Mouse (Mus musculus) cerebellum, adult 9-11 months (tissue): Measurements from ENCODE around the gene Zc3h18.

Experiments
- DNase-seq: peaks from one replicate; pipeline ENCODE4 v3.0.0; 2022

The Zc3h18 gene

GRCm38 (mm10) chr8:122376365-122377231 is at the start of gene Zc3h18:
Gene Zc3h18, plus strand, starts transcription at chr8:122376609.
- DNase-seq = peak; percentile 100

DNA sequence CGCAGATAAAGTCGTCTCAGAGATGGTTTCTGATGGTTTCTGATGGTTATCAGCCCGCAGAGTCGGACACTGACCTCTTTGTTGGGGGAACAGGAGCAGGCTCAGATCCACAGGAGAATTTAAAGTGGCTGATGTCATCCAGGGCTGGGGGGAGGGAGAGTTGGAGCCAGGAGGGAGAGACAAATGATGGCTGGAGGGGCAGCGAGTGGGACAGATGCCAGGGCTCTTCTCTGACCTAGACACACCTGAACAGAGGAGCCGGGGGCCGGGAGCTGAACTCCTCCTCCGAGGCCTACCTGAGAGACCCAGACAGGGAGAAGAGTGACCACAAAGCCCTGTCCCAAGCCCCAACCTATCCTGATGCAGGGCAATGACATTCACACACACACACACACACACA is 47.3 kb upstream of the Zc3h18 start:
- DNase-seq = no peak

GRCm38 (mm10) chr8:122329553-122330239 is 46.7 kb upstream of the Zc3h18 start:
- no peak for DNase-seq

DNA sequence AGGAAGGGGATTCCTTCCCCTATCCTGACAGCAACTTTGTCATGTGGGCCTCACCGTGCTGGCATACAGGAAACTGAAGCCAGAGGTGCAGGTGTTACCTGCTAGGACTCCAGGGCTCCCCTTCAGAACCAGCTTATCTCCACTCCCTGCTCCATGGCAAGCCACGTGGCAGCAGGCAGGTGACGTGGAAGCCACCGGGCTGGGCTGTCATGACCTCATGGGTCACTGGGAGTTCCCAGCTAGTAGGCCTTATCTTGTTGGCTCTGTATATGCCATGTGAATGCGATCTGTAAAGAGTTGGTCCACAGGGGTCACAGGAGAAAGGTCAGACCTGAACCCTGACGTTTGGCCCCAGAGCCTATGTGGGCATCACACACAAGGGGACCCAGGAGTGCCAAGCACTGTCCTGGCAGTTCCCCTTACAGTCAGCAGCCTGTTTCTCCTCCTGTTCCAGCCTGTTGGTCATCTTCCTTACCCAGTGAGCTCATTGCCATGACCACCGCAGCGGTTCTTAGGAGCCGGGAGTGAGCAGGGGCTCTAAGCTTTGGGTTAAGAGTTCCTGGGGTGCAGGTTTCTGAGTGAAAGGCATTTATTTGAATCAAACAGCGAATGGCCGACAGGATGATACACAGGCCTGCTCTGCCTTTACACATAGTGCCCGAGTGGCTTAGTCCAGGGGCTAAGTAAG is 45.8 kb upstream of the Zc3h18 start:
- DNase-seq = no peak

GRCm38 (mm10) chr8:122331134-122331523 is 45.3 kb upstream of the Zc3h18 start:
- no peak for DNase-seq

- peak; percentile 81 for DNase-seq
Measured at GRCm38 (mm10) chr8:122332753-122333506, 43.5 kb upstream of the Zc3h18 start.

DNA sequence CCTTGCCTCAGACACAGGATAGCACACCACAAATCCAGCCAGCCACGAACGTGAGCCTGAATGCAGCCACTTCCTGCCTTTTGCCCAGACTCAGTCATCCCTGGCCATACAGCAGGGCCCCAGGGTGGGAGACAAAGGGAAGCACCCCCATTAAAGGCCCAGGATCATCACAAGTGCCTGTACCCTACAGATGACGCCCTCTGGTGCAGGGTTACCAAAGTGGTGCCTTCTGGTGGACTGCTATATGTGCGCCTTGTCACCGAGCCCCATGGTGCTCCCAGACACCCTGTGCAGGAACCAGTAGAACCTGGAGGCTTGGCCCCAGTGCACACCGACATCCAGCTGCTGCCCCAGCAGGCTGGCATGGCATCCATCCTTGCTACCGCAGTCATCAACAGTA is 42.9 kb upstream of the Zc3h18 start:
- DNase-seq = peak; percentile 44

DNA sequence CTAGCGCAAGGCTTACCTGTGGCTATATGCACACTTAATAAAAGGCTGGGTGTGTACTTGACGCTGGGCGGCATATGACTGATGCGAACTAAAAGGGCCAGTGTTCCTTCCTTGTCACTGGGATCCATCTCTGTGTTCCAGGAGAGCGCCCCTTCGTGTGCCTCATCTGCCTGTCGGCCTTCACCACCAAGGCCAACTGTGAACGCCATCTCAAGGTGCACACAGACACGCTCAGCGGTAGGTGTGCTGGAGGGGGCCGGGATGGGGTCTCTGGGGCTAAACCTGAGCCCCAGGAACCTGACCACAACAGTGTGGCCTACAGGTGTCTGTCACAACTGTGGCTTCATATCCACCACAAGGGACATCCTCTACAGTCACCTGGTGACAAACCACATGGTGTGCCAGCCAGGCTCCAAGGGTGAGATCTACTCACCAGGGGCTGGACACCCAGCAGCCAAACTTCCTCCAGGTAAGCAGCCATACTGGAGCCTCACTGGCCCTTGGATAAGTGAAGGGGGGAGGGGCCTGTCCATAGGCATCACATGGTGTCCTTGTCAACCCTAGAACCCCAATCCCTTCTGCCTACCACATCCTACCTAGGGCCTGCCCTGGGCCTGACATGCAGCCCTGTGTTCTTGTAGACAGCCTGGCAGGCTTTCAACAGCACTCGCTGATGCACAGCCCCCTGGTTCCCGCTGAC is 41.5 kb upstream of the Zc3h18 start:
- DNase-seq = no peak

DNA sequence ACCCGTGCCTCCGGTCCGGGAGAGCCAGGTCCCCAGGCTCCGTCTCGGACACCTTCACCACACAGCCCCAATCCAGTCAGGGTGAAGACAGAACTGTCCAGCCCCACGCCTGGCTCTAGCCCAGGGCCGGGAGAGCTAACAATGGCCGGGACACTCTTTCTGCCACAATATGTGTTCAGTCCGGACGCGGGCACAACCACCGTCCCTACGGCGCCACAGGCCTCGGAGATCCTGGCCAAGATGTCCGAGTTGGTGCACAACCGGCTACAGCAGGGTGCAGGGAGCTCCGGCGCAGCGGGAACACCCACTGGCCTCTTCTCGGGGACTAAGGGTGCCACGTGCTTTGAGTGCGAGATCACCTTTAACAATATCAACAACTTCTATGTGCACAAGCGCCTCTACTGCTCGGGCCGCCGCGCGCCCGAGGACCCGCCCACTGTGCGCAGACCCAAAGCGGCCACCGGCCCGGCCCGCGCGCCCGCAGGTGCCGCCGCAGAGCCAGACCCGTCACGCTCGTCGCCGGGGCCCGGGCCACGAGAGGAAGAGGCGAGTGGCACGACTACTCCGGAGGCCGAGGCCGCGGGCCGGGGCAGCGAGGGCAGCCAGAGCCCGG is 40.7 kb upstream of the Zc3h18 start:
- peak; percentile 53 for DNase-seq

DNA sequence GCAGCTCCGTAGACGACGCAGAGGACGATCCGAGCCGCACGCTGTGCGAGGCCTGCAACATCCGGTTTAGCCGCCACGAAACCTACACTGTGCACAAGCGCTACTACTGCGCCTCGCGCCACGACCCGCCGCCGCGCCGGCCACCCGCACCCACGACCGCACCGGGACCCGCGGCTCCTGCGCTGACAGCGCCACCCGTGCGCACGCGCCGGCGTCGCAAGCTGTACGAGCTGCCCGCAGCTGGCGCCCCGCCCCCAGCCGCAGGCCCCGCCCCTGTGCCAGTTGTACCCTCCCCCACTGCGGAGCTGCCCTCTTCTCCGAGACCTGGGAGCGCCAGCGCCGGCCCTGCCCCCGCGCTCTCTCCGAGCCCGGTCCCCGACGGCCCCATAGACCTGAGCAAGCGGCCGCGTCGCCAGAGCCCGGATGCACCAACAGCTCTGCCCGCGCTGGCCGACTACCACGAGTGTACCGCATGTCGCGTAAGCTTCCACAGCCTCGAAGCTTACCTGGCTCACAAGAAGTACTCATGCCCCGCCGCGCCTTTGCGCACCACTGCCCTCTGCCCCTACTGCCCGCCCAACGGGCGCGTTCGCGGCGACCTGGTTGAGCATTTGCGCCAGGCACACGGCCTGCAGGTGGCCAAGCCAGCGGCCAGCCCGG is 40.0 kb upstream of the Zc3h18 start:
- peak; percentile 55 for DNase-seq

- no peak for DNase-seq
Measured at GRCm38 (mm10) chr8:122338852-122339251, 37.6 kb upstream of the Zc3h18 start.

GRCm38 (mm10) chr8:122340761-122341160 is 35.6 kb upstream of the Zc3h18 start:
- no peak for DNase-seq

- DNase-seq = no peak
Measured at GRCm38 (mm10) chr8:122341790-122342189, 34.6 kb upstream of the Zc3h18 start.

DNA sequence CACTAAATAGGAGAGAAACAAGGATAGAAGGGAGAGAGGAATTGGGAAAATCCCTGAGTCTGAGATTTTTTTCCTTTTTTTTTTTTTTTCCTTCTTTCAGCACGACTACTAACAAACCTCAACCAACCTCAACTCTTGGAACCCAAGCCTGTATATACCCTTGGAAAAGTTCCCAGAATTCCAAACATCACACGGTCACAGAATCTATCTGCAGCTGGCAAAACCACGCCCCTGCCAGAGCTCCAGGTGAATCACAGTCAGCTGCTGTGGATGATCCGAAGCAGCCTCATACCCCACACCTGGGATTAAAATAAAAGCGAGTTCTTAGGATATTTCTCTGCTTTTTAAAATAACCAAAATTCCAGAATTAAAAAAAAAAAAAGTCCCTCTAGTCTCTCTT is 34.0 kb upstream of the Zc3h18 start:
- DNase-seq = no peak

DNA sequence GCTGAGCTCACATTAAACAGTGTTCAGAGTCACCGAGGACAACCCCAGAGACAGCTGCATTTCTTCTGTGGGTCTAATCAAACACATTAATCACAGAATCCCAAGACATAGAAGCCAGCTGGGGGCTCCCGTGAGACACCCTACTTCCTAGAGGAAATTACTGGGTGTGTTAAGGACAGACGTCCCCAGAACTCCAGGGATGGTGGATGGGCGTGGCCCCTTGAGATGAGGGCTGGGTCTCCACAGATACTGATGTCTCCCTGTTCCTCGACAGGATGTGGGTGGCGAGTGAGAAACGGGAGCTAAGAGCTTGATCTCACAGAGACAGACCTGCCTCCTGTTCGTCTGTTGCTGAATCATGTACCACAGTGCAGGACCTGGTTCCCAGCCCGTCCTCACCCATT is 33.6 kb upstream of the Zc3h18 start:
- DNase-seq = no peak

DNA sequence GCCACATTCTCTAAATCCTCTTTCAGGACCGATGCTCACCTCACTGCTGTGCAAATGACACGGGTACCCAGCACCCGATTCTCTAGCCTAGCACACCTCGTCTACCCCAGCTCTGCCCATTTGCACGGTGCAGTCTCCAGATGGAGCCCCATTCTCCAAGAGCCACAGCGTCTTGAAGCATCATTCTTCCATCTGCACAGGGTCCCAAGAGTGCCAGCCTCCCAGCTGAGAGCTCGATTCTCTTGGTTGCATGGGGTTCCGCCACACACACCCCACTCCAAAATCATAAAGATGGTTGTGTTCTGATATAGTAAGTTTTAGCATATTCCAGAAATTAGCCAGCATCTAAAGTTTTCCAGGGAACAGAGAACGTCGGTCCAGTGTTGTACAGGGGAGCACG is 33.1 kb upstream of the Zc3h18 start:
- DNase-seq = peak; percentile 39

GRCm38 (mm10) chr8:122343758-122344157 is 32.7 kb upstream of the Zc3h18 start:
- peak; percentile 61 for DNase-seq

DNA sequence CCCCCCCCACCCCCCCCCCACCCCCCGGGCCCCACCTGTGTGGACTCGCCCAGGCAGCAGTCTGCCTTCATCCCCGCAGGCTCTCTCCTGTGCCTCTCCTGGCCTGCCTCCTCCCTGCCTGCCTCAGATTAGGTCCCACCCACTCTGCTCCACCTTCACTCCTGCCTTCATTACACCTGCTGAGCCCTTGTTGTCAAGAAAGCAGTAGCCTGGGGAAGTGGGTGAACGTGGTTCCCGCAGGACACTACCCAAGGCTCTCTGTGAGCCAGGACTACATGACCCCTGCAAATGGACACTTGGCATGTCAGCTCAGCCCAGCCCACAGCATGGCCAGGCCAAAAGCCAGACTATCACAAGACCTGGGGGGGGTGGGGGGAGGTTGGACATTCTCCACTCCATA is 32.2 kb upstream of the Zc3h18 start:
- peak; percentile 68 for DNase-seq

DNA sequence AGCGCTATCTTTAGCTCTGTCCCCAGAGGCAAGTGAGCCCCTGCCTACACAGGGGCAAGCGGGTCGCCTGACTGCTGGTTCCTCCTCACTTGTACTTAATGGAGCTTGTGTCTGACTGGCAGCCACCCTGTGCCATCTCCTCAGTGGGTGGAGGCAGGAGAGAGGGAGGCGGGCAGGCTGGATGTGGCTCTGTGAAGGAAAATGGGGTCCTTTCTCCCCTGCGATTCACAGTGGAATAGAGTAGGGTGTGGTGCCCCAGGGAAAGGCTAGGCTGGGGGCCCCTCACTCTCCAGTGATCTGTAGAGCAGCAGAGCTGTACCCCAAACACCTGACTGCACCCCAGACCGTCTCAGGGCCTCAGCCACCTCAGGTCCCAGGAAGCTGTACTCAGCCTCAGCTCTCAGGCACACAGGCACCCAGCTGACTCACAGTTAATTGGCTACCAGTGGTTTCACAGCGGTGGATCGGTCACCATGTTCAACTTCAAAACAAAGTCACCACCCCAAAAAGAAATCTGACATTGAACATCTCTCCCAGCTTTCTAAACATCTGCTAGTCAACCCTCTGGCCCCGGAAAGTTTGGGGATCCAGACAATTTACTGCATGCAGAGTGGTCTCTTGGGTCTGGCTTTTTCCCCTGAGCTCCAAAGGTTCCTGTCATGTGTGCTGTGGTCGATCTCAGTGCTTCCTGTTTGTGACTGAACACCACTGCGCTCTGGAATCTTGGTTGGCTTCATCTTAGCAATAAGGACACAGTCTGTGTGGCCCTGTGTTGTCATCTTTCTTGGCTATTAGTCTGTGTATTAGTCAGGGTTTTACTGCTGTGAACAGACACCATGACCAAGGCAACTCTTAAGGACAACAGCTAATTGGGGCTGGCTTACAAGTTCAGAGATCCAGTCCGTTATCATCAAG is 31.0 kb upstream of the Zc3h18 start:
- no peak for DNase-seq
